Mouse (Mus musculus) gastrocnemius, adult 8-10 months (tissue): ENCODE data around the gene Spi1. TPM values are rescaled to one million over a fixed set of nuclear protein-coding genes. Genes with fewer than 3 reads are reported as not detected.
A peak's percentile ranks its signal among the peaks of the same experiment; 100 is the strongest.
"Not testable (repeated sequence)": the region's sequence is repeated elsewhere in the genome, so short reads cannot be mapped to it uniquely, and the experiment has no call there.

Experiments used
- DNase-seq, 2 experiments: peaks; one replicate each; pipeline ENCODE4 v3.0.0; 2022; ENCODE audit warnings: low spot score in 2 of 2
- total RNA-seq, 4 experiments: library from RNA; stranded (reverse); gene quantifications; 2 replicates each; pipeline ENCODE4 v1.2.4; 2022

Spi1 gene
- total RNA-seq: under 1 TPM in 3 of 4 experiments, not detected in 1; 0.40 to 0.56 (median 0.44) TPM

GRCm38 (mm10) chr2:91081775-91082695, at the start of gene Spi1:
Spi1 (plus strand) TSS chr2:91082390.
- DNase-seq: no peak

GRCm38 (mm10) chr2:91033000-91033399, 49.2 kb upstream of the Spi1 start:
- no peak for DNase-seq

GRCm38 (mm10) chr2:91035385-91035784, 46.8 kb upstream of the Spi1 start, which contains the start of gene Rapsn:
Rapsn (plus strand) TSS chr2:91035620.
- DNase-seq: peak; percentile 62 to 78

GRCm38 (mm10) chr2:91041786-91042185, 40.4 kb upstream of the Spi1 start:
- no peak for DNase-seq

- DNase-seq: no peak
Observed at GRCm38 (mm10) chr2:91042651-91043398, 39.4 kb upstream of the Spi1 start.

GRCm38 (mm10) chr2:91044727-91045126, 37.5 kb upstream of the Spi1 start:
- DNase-seq: no peak

GRCm38 (mm10) chr2:91045805-91046204, 36.4 kb upstream of the Spi1 start:
- DNase-seq: not testable (repeated sequence)

- no peak for DNase-seq
Observed at GRCm38 (mm10) chr2:91047359-91047758, 34.8 kb upstream of the Spi1 start.

GRCm38 (mm10) chr2:91051917-91052316, 30.3 kb upstream of the Spi1 start:
- DNase-seq: no peak

GRCm38 (mm10) chr2:91052752-91053151, 29.4 kb upstream of the Spi1 start:
- no peak for DNase-seq

- no peak for DNase-seq
Observed at GRCm38 (mm10) chr2:91053181-91053933, 28.8 kb upstream of the Spi1 start.

GRCm38 (mm10) chr2:91053934-91054382, 28.2 kb upstream of the Spi1 start, which contains the start of gene Psmc3:
Psmc3 (plus strand) TSS chr2:91054009.
- peak; percentile 95 to 96 for DNase-seq

GRCm38 (mm10) chr2:91058435-91058834, 23.8 kb upstream of the Spi1 start:
- DNase-seq: no peak

- no peak for DNase-seq
Observed at GRCm38 (mm10) chr2:91059376-91059775, 22.8 kb upstream of the Spi1 start.

- DNase-seq: no peak
Observed at GRCm38 (mm10) chr2:91060544-91061355, 21.4 kb upstream of the Spi1 start.

GRCm38 (mm10) chr2:91061849-91062481, 20.2 kb upstream of the Spi1 start:
- DNase-seq: no peak

- DNase-seq: no peak
Observed at GRCm38 (mm10) chr2:91062779-91063606, 19.2 kb upstream of the Spi1 start.

- no peak for DNase-seq
Observed at GRCm38 (mm10) chr2:91064211-91064610, 18.0 kb upstream of the Spi1 start.

GRCm38 (mm10) chr2:91065544-91065943, 16.6 kb upstream of the Spi1 start:
- peak in 1 of 2 experiments; percentile 45 for DNase-seq
